ENCODE assay signal across 24 mouse cellular contexts in genomic region chr7:92458308-92458707, GRCm38 (mm10).
DNase-seq lines count a peak whose midpoint lies in the region; ATAC-seq lines count a peak whose summit lies in the region.
"Had no signal": no experiment of that assay in that cellular context is flagged by ENCODE, and none has a peak within 500 bp of the region (broad histone marks: within the 10 kb centered on the region; RNA-seq: fewer than 3 reads in every experiment).

No protein-coding gene starts in this region.

- ATAC-seq in heart, embryonic 12.5 days (ENCODE audit: insufficient number of reproducible peaks, low FRiP score): no peak
- no peak for ATAC-seq in heart, embryonic 11.5 days (replicated peaks; ENCODE audit: insufficient number of reproducible peaks, low FRiP score, low TSS enrichment)
- no peak for ATAC-seq in heart, embryonic 15.5 days (replicated peaks; ENCODE audit: insufficient number of reproducible peaks, insufficient read depth, low FRiP score, low read depth)
- ATAC-seq in common myeloid progenitor, adult 5-6 weeks (replicated peaks; ENCODE audit: low read depth, poor library complexity, severe bottlenecking): peak; percentile 64
- ATAC-seq in hematopoietic stem cell, adult 5-6 weeks (replicated peaks in 1 of 2; ENCODE audit: insufficient read depth in 1 of 2, low FRiP score in 2 of 2, low TSS enrichment in 1 of 2, low read depth in 1 of 2, poor library complexity in 2 of 2, severe bottlenecking in 2 of 2): peak; percentile 51 to 65; a peak in 2 of 4 replicates
- ATAC-seq: activated CD4-positive, CD25-positive, alpha-beta regulatory T cell, adult 4 months; forebrain, embryonic 14.5 days; forebrain, postnatal 0 days; hindbrain, postnatal 0 days; inflammation-experienced regulatory T-cells, adult 6 months had no signal

- no peak for DNase-seq in heart, postnatal 36 days
- DNase-seq in ovary, adult 18-20 months (ENCODE audit: low spot score): no peak
- no peak for DNase-seq in gastrocnemius, postnatal 14 days
- DNase-seq: adrenal gland, adult 8-10 months; adrenal gland, postnatal 25 days; cerebellum, adult 11-12 months; cerebellum, adult 8-10 months; cerebellum, postnatal 10 days; cerebellum, postnatal 36 days; forebrain, postnatal 0 days; gastrocnemius, postnatal 36 days; kidney, adult 18-20 months had no signal

- no peak overlapping the region for H3K4me3 ChIP-seq in heart, embryonic 12.5 days
- H3K4me3 ChIP-seq in heart, embryonic 11.5 days (ENCODE audit: low read depth, low read length): no peak overlapping the region
- no peak overlapping the region for H3K4me3 ChIP-seq in heart, embryonic 15.5 days
- H3K4me3 ChIP-seq: heart, adult 2 months; heart, embryonic 10.5 days had no signal

- H3K27me3 ChIP-seq in heart, embryonic 12.5 days (replicated peaks): no peaks in the 10 kb centered on the region
- no peaks in the 10 kb centered on the region for H3K27me3 ChIP-seq in heart, embryonic 11.5 days (ENCODE audit: control insufficient read depth, insufficient read depth, low read length)
- H3K27me3 ChIP-seq in heart, embryonic 15.5 days: no peaks in the 10 kb centered on the region

- H3K4me2 ChIP-seq in heart, embryonic 12.5 days: no peak overlapping the region
- no peak overlapping the region for H3K4me2 ChIP-seq in heart, embryonic 11.5 days
- H3K4me2 ChIP-seq in heart, embryonic 15.5 days: no peak overlapping the region
- H3K4me2 ChIP-seq: hindbrain, embryonic 14.5 days had no signal

- H3K4me1 ChIP-seq in heart, embryonic 12.5 days (replicated peaks): peaks cover 23% of the 10 kb centered on the region
- H3K4me1 ChIP-seq in heart, embryonic 11.5 days (ENCODE audit: control insufficient read depth, insufficient read depth, low read length): peaks cover 5% of the 10 kb centered on the region; the same call in 1 of the 2 replicates
- H3K4me1 ChIP-seq in heart, embryonic 15.5 days (replicated peaks): peaks cover 16% of the 10 kb centered on the region

- no peaks in the 10 kb centered on the region for H3K9me3 ChIP-seq in heart, embryonic 12.5 days (replicated peaks)
- H3K9me3 ChIP-seq in heart, embryonic 11.5 days (replicated peaks; ENCODE audit: control insufficient read depth, low read length): no peaks in the 10 kb centered on the region
- H3K9me3 ChIP-seq in heart, embryonic 15.5 days (replicated peaks): no peaks in the 10 kb centered on the region
- H3K9me3 ChIP-seq: heart, embryonic 10.5 days had no signal

- intact Hi-C loops in heart, postnatal 36 days (cut with DNase I): no loop called here
- intact Hi-C loops in gastrocnemius, postnatal 14 days (cut with DNase I; ENCODE audit: low total_unique reads): no loop called here

- no peaks in the 10 kb centered on the region for H3K36me3 ChIP-seq in heart, embryonic 12.5 days
- no peaks in the 10 kb centered on the region for H3K36me3 ChIP-seq in heart, embryonic 11.5 days (ENCODE audit: control insufficient read depth, insufficient read depth, low read length)
- no peaks in the 10 kb centered on the region for H3K36me3 ChIP-seq in heart, embryonic 15.5 days
- H3K36me3 ChIP-seq: heart, embryonic 10.5 days had no signal

- H3K9ac ChIP-seq in heart, embryonic 12.5 days: no peak overlapping the region
- no peak overlapping the region for H3K9ac ChIP-seq in heart, embryonic 11.5 days (ENCODE audit: low read depth, low read length)
- H3K9ac ChIP-seq in heart, embryonic 15.5 days: no peak overlapping the region
- H3K9ac ChIP-seq: forebrain, postnatal 0 days; hindbrain, embryonic 14.5 days had no signal

- H3K27ac ChIP-seq in heart, embryonic 12.5 days (ENCODE audit: poor library complexity, severe bottlenecking): peak overlapping the region; percentile 20
- H3K27ac ChIP-seq in heart, embryonic 11.5 days (ENCODE audit: low read depth, low read length): no peak overlapping the region
- peak overlapping the region; percentile 42 for H3K27ac ChIP-seq in heart, embryonic 15.5 days
- H3K27ac ChIP-seq: heart, adult 2 months; heart, embryonic 10.5 days; hindbrain, embryonic 14.5 days; hindbrain, postnatal 0 days had no signal

- 50% methylated on average over 4 of the region's 4 CpGs for WGBS in heart, embryonic 12.5 days
- WGBS in heart, embryonic 11.5 days (ENCODE audit: insufficient replicate concordance): 59% methylated on average over 4 of the region's 4 CpGs
- 50% methylated on average over 4 of the region's 4 CpGs for WGBS in heart, embryonic 15.5 days

Comparison
In these comparisons a context has a peak if more than half of its experiments do, and no peak if none do; other contexts are left out.
1. ATAC-seq: peak in common myeloid progenitor, adult 5-6 weeks (single experiment) and hematopoietic stem cell, adult 5-6 weeks (2 of 2); none in heart, embryonic 12.5 days (single experiment), heart, embryonic 11.5 days (single experiment) and heart, embryonic 15.5 days (single experiment).